Mouse (Mus musculus): ENCODE results near the gene Ralgapa2.
A peak's percentile ranks its signal among the peaks of the same experiment; 100 is the strongest.
"Not testable (repeated sequence)": the region's sequence is repeated elsewhere in the genome, so short reads cannot be mapped to it uniquely, and the experiment has no call there.

Ralgapa2 gene

GRCm38 (mm10) chr2:146496995-146497394 is 15.1 kb downstream of the Ralgapa2 start:
- DNase-seq, result no peak

DNA sequence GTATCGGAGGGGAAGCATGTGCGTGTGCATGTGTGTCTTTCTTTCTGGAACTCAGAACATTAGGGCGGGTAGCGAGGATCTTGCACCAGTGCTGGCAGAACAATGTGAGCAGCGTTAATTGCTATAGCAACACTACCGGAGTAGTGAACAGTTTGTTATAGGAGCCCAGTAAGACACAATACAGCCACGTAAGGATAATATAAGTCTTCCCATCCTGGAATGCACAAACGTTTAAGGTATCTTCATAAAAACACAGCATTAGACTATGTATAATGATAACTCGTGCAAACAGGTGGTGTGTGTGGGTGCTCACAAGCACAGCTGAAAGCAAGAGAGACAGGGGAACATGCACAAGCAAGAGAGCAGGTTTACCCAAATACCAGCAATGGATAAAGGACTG is 16.4 kb downstream of the Ralgapa2 start:
- no peak for DNase-seq

GRCm38 (mm10) chr2:146493354-146493946 is 18.7 kb downstream of the Ralgapa2 start:
- DNase-seq, result no peak

DNA sequence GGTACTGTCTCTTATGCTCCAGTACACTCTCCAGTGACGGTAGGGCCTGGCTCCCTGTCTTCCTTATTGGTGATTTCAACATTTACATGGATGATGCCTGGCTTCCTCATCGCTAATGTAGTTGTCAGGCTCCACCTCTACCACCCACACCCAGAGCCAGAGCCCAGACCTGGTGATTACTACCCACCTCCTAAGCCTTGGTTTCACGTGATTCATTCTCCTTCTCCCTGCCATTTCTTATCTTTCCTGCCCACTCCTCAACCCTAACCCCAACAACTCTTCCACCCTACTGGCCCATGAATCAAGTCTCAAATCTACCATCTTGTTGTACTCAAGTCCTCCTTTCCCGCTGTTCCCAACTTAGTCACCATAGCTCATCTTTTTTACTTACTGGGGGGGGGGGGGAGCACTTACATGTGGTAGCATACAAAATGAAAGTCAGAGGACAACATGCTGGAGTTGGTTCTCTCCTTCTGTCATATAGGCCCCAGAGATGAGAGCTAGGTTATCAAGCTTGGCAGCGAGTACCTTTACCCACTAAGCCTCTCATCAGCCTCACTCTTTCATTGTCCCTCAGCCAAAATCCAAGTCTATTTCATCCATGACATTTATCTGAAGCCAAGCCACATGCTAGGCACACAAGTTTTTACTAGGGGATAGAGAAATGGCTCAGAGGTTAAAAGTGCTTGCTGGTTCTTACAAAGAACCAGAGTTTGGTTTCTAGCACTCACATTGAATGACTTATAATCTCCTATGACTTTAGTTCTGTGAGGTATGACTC is 20.1 kb downstream of the Ralgapa2 start:
- no peak for DNase-seq

DNA sequence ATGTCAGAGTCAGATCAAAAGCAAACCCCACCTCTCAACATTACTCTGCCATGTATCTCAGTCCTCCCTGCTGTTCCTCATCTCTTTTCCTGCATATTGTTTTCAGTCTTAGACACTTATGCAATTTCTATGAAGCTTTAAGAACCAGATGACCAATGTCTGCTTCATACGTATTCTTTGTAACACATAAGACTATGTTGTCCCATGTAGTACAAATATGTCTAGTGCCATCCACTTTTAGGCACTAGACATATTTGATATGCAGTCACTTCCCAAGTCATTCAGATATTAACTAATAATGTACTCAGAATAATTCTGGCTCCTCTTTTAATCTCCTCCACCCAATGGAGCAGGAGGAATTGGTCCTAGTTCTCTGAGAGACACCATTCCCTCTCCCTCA is 21.2 kb downstream of the Ralgapa2 start:
- DNase-seq, result no peak

DNA sequence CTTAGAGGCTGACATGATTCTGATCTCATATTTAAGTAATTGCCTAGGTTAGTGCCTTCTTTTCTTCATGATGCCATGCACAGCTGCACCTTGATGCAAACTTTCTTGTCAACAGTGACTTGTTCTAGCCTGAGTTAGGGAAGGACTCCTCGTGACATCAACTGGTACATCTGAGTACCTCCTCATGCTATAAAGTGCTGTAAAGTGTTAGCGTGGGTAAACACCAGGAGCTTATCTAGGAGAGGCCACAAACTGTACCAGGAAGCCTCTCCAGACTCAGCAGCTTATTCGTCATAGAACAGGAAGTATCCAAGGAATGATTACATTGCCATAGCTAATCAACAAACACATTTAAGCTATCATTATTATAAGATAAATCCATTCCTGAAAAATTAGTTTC is 23.9 kb downstream of the Ralgapa2 start:
- DNase-seq, result no peak

- no peak for DNase-seq
These were observed 29.3 kb downstream of the Ralgapa2 start for GRCm38 (mm10) chr2:146482859-146483258.

DNA sequence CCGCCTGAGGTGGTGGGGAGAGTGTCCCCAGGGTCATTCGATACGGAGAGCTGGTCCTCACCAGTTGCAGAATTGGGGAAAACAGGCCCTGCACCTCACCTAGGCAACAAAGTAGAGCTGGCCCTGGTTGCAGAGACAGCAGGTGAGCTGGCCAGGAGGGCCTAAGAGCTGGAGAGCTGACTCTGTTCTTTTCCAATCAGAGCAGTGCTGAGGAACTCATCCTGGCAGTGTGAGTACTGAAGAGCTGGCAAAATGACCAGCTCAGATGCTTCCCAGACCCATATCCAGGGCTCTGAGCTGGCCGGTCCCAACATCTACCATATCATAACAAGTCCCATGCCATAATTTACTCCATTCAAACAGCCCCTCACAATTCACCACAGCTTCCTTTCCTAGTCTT is 34.7 kb downstream of the Ralgapa2 start:
- no peak for DNase-seq

- DNase-seq, result no peak
These were observed 35.6 kb downstream of the Ralgapa2 start for GRCm38 (mm10) chr2:146476428-146476972.

- DNase-seq, result no peak
These were observed 36.1 kb downstream of the Ralgapa2 start for GRCm38 (mm10) chr2:146476001-146476400.

- DNase-seq, result no peak
These were observed 41.2 kb downstream of the Ralgapa2 start for GRCm38 (mm10) chr2:146470947-146471346.

GRCm38 (mm10) chr2:146469707-146470420 is 42.3 kb downstream of the Ralgapa2 start:
- peak; percentile 15 for DNase-seq

- DNase-seq, result no peak
These were observed 43.2 kb downstream of the Ralgapa2 start for GRCm38 (mm10) chr2:146468898-146469297.

DNA sequence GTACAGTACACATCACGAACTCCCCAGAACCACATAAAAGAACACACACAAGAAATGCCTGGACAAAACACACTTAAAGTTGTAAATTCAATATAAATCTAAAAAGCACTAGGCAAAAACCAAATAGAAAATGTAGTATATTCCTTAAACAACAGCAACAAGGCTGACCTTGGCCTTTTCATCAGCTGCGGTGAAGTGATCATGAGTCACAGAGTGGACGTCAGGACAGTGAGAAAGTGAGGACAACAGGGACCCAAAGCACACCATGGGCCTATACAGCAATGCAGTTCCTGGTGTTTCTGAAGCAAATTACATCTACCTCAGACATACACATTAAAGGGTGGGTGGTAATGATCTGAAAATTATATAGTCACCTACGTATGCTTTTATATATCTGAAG is 44.1 kb downstream of the Ralgapa2 start:
- no peak for DNase-seq

DNA sequence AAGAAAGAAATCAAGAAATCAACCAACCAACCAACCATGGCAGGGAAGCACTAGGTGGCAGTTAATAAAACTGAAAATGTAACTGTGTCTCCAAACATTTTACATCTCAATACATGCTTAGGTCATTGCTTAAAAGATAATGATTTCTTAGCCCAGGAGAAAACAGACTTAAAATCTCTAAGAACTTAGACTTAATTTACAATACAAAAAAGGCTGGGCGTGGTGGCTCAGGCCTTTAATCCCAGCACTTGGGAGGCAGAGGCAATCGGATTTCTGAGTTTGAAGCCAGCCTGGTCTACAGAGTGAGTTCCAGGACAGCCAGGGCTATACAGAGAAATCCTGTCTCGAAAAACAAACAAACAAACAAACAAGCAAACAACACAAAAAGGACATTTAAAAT is 45.3 kb downstream of the Ralgapa2 start:
- DNase-seq, result not testable (repeated sequence)

DNA sequence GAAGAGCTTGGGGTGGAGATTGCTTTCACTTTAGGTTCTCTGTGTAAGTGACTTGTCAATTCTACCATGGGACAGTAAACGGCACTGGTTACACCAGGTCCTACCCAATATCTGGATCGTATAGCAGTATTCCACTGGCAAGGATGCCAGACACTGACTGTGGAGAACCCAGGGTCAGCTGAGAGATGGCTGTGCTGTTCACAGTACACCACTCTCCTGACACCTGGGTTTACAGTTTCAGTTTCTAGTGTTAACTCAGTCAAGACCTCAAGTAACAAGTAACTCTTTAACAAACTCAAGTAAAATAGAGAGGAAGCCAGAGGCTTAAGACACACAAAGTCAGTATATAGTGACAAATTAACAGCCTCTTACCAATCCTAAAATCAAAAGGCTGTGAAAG is 54.6 kb downstream of the Ralgapa2 start:
- no peak for DNase-seq

GRCm38 (mm10) chr2:146456612-146457011 is 55.5 kb downstream of the Ralgapa2 start:
- no peak for DNase-seq

GRCm38 (mm10) chr2:146456062-146456461 is 56.1 kb downstream of the Ralgapa2 start:
- no peak for DNase-seq

- DNase-seq, result no peak
These were observed 68.1 kb downstream of the Ralgapa2 start for GRCm38 (mm10) chr2:146444009-146444408.

- no peak for DNase-seq
These were observed 68.8 kb downstream of the Ralgapa2 start for GRCm38 (mm10) chr2:146443291-146443875.

DNA sequence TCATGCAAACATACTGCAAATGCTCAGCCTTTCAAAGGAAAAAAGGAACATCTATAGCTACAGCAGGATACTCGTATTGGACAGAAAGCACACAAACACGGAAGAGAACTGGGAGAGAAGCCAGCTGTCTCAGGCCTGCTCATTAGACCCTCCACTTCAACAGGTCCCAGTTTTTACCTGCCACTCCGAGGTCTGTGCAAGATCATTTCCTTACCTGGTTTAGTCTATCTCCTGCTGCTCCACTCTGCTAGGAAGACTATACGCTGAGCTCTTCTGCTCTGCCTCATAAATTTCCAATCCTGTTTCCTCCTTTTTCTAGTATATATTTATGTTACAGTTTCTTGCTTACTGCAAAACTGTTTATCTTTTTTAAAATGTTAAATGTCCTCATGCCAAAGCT is 70.4 kb downstream of the Ralgapa2 start:
- no peak for DNase-seq

DNA sequence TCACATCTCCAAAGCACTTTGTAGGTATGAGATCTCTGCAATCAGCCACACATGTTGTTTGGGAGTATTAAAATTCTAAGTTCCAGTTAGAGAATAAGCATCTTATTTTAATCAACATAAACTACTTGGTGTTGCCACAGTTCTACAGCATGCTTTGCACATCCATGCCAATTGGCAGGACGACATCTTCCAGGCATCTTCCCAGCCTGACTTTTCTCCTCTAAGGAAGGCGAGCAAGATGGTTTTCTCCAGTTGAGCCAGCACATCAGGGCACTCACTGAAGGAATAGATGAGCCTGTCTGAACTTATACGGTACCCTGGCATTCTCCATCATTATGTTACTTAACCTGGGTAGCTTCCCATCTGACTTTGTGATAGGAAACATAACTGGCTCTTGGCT is 83.4 kb downstream of the Ralgapa2 start:
- DNase-seq, result no peak

- no peak for DNase-seq
These were observed 84.8 kb downstream of the Ralgapa2 start for GRCm38 (mm10) chr2:146427380-146427779.
